ENCODE assay signal across 10 mouse cellular contexts in genomic region chr7:115568301-115568700, GRCm38 (mm10).
A peak's percentile ranks its signal among the peaks of the same experiment; 100 is the strongest.
DNase-seq lines count a peak whose midpoint lies in the region.
"Had no signal": no experiment of that assay in that cellular context is flagged by ENCODE, and none has a peak within 500 bp of the region (broad histone marks: within the 10 kb centered on the region; RNA-seq: fewer than 3 reads in every experiment).

No protein-coding gene starts in this region.

- DNase-seq in frontal cortex, postnatal 36 days (ENCODE audit: low spot score in 2 of 2) = peak; percentile 6 to 25
- no peak for DNase-seq in frontal cortex, postnatal 10 days (ENCODE audit: low spot score in 2 of 2)
- peak; percentile 10 for DNase-seq in right cerebral cortex, adult 2 months (ENCODE audit: low spot score in 2 of 2)
- no peak for DNase-seq in right cerebral cortex, adult 18-20 months
- DNase-seq in mesoderm, embryonic 11.5 days (ENCODE audit: low read depth, low spot score) = peak; percentile 64
- DNase-seq in skeletal muscle tissue, adult 2 months (ENCODE audit: low read depth, low spot score) = peak; percentile 48
- no peak for DNase-seq in urinary bladder, postnatal 36 days (ENCODE audit: low spot score in 2 of 2)
- no peak for DNase-seq in thymus, postnatal 36 days
- DNase-seq: kidney, adult 11 months; lung, postnatal 14 days had no signal

Comparison
In these comparisons a context has a peak if more than half of its experiments do, and no peak if none do; other contexts are left out.
1. DNase-seq: peak in frontal cortex, postnatal 36 days (2 of 2), right cerebral cortex, adult 2 months (2 of 2), mesoderm, embryonic 11.5 days (single experiment) and skeletal muscle tissue, adult 2 months (single experiment); none in frontal cortex, postnatal 10 days (0 of 2), right cerebral cortex, adult 18-20 months (single experiment), urinary bladder, postnatal 36 days (0 of 2) and thymus, postnatal 36 days (0 of 2).